Mouse (Mus musculus) embryonic facial prominence, embryonic 10.5 days (tissue): ENCODE data around the gene Parn. TPM values are rescaled to one million over a fixed set of nuclear protein-coding genes. Genes with fewer than 3 reads are reported as not detected.

Source experiments
- DNase-seq: peaks from one replicate; pipeline ENCODE4 v3.0.0-alpha.2; 2017; ENCODE audit warnings: low spot score
- H3K27ac ChIP-seq: fragments of 300-500 bp; sonication (generic); replicated peaks from 2 replicates; pipeline ENCODE4 v1.5.1; 2016; ENCODE audit warnings: mild to moderate bottlenecking
- H3K27me3 ChIP-seq: fragments of 300-500 bp; sonication (generic); replicated peaks from 2 replicates; pipeline ENCODE4 v1.6.1; 2016; ENCODE audit warnings: low read depth, mild to moderate bottlenecking; ENCODE audit not compliant: poor library complexity, severe bottlenecking
- H3K36me3 ChIP-seq: fragments of 300-500 bp; sonication (generic); replicated peaks from 2 replicates; pipeline ENCODE4 v1.6.1; 2016; ENCODE audit warnings: mild to moderate bottlenecking, moderate library complexity
- H3K4me1 ChIP-seq: fragments of 300-500 bp; sonication (generic); 2 replicates; pipeline ENCODE4 v1.6.1; 2016
- H3K4me3 ChIP-seq: fragments of 300-500 bp; sonication (generic); 2 replicates; pipeline ENCODE4 v1.5.1; 2016; ENCODE audit warnings: mild to moderate bottlenecking, moderate library complexity
- H3K9me3 ChIP-seq: fragments of 300-500 bp; sonication (generic); 2 replicates; pipeline ENCODE4 v1.6.1; 2016; ENCODE audit warnings: mild to moderate bottlenecking
- WGBS: fragments of 180-500 bp; shearing (Covaris S2); methylation state at CpG from one replicate; pipeline ENCODE4 v1.1.7; 2016; 5-methylcytosine and 5-hydroxymethylcytosine counted together
- polyA plus RNA-seq: library from polyadenylated mRNA; unstranded; fragments of >200 nt; fragmentation: Nextera tagmentation; extraction: Ambion mirVana; gene quantifications from 2 replicates; pipeline ENCODE4 v1.2.1, GENCODE M21; 2016

The Parn gene
- polyA plus RNA-seq, 1 experiment from 2014 or later = 45.3 TPM

DNA sequence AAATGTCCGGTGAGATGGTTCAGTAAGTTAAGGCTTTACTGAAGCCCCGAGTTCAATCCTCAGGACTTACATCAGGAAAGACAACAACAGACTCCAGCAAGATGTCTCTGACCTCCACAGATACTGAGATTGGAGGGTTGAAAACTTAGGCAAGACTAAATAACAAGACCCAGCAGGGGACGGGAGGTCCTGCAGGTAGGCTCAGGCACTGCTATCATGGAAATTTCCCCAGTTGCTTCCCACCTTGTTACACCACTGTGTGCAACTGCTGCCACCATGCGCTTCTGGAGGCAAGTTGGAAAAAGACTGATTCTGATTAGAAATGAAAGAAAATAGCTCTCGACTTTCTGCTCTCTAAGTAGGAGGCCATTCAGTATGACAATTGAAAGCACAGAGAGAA lies 55.4 kb downstream of the Parn start:
- no peaks in the 10 kb centered on the region for H3K4me1 ChIP-seq
- H3K4me3 ChIP-seq = no peak overlapping the region
- peaks cover 29% of the 10 kb centered on the region; the same call in 1 of the 2 replicates for H3K36me3 ChIP-seq
- no peaks in the 10 kb centered on the region for H3K27me3 ChIP-seq
- no peak overlapping the region for H3K27ac ChIP-seq
- 89% methylated on average over 5 of the region's 5 CpGs for WGBS
- no peak for DNase-seq
- no peaks in the 10 kb centered on the region for H3K9me3 ChIP-seq

DNA sequence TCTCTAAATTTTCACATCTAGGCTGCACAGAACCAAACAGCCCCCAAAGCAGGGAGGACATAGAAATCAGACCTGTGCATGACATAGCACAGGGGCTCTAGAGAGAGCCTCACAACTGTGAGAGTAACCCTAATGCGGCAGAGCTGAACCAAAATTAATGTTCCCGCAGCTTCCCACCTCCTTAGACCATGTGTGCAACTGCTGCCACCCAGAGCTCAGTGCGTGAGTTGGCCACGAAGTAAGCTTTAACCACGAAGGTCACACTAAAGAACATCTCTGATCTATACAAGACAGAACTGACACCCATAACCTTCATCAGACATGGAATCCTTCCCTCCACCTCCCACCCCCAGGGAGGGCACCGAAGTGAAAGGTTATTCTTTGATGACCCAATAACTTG lies 55.9 kb downstream of the Parn start:
- H3K36me3 ChIP-seq = peaks cover 25% of the 10 kb centered on the region; the same call in 1 of the 2 replicates
- H3K9me3 ChIP-seq = no peaks in the 10 kb centered on the region
- no peaks in the 10 kb centered on the region for H3K27me3 ChIP-seq
- H3K27ac ChIP-seq = no peak overlapping the region
- no peak overlapping the region for H3K4me3 ChIP-seq
- WGBS = 88% methylated on average over 6 of the region's 6 CpGs
- no peaks in the 10 kb centered on the region for H3K4me1 ChIP-seq
- no peak for DNase-seq

DNA sequence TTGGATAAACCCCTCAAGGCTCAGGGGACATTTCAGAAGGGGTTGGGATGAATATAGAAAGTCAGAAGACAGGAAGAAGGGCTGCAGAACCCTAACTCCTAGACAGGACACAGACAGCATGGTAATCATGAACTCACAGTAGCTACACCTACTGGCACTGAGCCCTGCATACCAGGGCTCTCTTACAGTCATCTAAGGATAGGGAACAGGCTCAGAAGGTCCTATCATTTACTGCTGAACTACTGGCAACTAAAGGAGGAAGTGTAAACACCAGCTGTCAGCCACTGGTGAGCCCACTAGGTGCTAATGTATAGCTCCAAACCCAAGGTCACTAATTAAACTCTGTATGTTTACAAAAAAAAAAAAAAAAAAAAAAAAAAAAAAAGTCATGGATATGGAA lies 56.6 kb downstream of the Parn start:
- Histone ChIP-seq H3K4me1 (no peaks in the 10 kb centered on the region), H3K27me3 (no peaks in the 10 kb centered on the region), H3K9me3 (no peaks in the 10 kb centered on the region), H3K27ac (no peak overlapping the region), H3K36me3 (peaks cover 23% of the 10 kb centered on the region), H3K4me3 (no peak overlapping the region)
- DNase-seq = no peak

DNA sequence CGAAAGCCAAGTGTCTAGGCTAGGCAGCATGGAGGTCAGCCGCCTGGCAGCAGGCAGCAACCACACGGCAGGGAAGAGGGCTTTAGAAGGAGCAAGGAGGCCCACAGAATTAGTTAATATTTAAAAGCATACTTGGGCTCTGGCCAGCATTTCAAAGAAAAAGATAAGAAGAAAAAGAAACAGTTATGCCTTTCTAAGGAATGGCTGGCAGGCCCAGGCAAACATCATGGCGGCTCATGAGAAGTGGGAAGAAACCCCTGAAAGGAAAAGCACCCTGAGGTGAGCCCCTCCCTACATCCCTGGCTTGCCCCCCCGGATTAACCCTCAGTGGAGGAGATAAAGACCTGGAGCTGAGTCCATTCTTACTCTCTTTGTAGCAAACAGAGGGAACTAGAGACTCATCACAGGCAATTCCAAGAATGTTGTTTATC lies 57.0 kb downstream of the Parn start:
- 84% methylated on average over 5 of the region's 5 CpGs for WGBS
- Histone ChIP-seq H3K9me3 (no peaks in the 10 kb centered on the region), H3K4me1 (no peaks in the 10 kb centered on the region), H3K36me3 (peaks cover 27% of the 10 kb centered on the region), H3K27me3 (no peaks in the 10 kb centered on the region), H3K4me3 (no peak overlapping the region), H3K27ac (no peak overlapping the region)
- no peak for DNase-seq

DNA sequence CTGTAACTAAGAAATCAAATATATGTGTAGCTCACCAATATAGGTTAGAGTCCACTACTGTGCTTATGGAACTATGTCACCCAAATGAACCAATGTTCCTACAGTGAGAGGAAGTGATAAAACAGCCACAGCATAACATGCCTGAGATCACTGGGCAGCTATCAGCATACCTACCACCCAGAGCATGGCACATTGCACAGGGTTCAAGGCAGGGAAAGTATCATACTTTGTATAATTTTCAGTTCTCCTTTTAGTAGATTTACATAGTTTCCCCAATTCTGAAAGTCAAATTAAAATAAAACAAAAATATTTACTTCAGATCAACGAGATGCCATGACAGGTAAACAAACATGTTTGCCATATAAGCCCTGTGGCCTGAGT lies 59.3 kb downstream of the Parn start:
- DNase-seq = no peak
- 86% methylated on average over 1 of the region's 1 CpGs for WGBS
- Histone ChIP-seq H3K27ac (no peak overlapping the region), H3K27me3 (no peaks in the 10 kb centered on the region), H3K4me1 (no peaks in the 10 kb centered on the region), H3K4me3 (no peak overlapping the region), H3K36me3 (peaks cover 35% of the 10 kb centered on the region), H3K9me3 (no peaks in the 10 kb centered on the region)

DNA sequence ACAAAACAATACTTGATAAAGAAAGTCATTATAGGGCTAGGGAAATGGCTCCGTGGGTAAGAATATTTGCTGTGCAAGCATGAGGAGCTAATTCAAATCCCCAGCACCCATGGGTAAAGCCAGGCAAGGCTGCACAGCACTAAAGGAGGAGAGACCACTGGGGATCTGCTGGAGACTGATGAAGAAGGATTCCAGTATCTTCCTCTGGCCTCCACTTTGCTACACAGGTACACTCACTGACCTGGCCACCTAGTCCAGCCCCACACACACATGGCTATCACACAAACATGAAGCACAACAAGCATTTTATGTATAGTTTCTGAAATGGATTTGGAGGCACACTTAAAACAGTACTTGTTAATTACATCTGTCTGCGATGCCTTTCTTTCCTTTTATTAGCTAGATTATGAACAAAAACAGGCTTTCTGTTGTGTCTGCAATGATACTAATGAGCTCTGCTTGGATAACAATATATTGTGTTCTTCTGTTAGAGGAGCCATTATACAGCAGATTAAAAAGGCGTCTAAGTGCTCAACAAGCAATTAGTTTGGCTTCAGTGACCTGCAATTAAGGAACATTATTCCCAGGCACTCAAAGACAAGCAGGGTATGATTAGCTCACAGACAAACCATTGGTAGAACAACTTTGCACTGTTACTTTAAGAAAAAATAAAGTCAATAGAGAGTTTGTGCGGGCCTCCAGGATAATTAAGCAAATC lies 59.8 kb downstream of the Parn start:
- DNase-seq = no peak
- Histone ChIP-seq H3K36me3 (peaks cover 35% of the 10 kb centered on the region), H3K4me1 (no peaks in the 10 kb centered on the region), H3K4me3 (no peak overlapping the region), H3K27me3 (no peaks in the 10 kb centered on the region), H3K9me3 (no peaks in the 10 kb centered on the region), H3K27ac (no peak overlapping the region)
- 70% methylated on average over 4 of the region's 4 CpGs for WGBS

DNA sequence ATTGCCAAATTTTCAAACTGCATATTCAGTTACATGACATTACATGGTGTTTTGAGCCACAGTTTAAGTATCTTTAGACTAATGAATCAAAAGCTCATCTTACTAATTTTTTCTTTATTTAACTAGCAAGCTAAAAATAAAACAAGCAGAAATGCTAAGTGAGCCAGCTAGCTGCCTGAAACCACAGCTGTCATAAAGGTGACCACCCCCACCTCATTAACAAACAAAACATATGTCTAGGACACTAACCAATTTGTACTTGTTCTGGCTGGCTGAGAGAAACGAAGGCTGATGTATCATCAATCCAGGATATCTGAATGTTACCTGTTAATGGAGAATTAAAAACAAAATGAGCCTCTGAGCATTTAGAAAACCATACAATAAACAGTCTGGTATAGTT lies 65.2 kb downstream of the Parn start:
- peaks cover 53% of the 10 kb centered on the region for H3K36me3 ChIP-seq
- no peak for DNase-seq
- 77% methylated on average over 1 of the region's 1 CpGs for WGBS

DNA sequence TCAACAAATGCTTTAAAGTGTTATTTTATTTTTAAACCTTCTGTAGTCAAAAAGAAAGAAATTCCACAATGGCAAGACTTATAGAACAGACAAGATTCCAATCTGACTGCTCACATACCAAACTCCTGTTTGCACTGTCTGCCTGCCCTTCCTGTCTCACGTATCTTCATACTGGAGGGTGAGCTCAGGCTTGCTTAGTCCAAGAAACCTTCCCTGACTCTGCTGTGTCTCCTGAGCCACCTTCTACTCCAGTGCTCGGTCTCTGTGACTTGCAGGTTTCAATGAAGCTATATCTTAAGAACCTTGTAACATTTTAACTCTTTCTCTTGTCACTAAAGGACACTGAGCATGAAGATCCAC lies 78.9 kb downstream of the Parn start:
- Histone ChIP-seq H3K27me3 (no peaks in the 10 kb centered on the region), H3K4me3 (no peak overlapping the region), H3K36me3 (peaks cover 33% of the 10 kb centered on the region), H3K9me3 (no peaks in the 10 kb centered on the region), H3K4me1 (no peaks in the 10 kb centered on the region), H3K27ac (no peak overlapping the region)
- DNase-seq = no peak
- WGBS = 85% methylated on average over 2 of the region's 2 CpGs

More for the DNA sequence above, 65.2 kb downstream of the Parn start:
- Histone ChIP-seq H3K4me3 (no peak overlapping the region), H3K4me1 (no peaks in the 10 kb centered on the region), H3K27me3 (no peaks in the 10 kb centered on the region), H3K27ac (no peak overlapping the region), H3K9me3 (0 out of 2 replicates have a peak, but pooled peaks cover under 1% of the 10 kb centered on the region)

DNA sequence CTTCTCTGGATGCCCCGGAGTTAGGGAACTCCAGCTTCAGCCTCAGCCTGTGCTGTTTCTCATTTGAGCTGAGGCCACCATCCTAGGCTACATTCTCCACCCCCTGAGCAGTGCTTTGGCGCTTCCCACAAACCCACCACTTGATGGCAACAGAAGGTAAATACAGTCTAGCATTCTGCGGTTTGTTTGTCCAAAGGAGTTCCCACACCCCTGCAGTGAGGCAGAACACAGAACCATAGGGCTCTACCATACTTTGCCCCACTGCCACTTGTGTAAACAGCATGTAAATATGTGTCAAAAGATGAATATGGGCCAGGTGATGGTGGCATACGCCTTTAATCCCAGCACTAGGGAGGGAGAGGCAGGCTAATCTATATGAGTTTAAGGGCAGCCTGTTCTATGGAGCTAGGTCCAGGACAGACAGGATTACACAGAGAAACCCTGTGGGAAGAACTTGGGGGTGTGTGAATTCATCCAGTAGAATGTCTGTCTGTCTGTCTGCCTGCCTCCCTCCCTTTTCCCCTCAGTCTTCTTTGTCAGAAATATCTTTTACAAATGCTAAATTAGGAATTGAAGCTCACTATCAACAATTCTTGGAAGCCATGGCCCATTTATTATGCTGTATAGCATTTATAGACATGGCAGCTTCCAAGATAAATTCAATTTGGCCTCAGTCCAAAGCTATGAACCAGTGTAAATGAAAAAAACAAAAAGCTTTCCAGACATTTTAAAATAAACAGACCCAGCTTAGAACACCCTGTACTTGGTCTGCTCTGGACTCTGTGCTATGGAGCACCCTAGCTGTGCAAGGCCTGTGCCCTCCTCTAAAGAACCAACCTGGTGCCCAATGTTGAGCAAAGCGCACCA lies 79.6 kb downstream of the Parn start:
- DNase-seq = no peak
- Histone ChIP-seq H3K4me3 (no peak overlapping the region), H3K9me3 (no peaks in the 10 kb centered on the region), H3K36me3 (peaks cover 32% of the 10 kb centered on the region), H3K27ac (no peak overlapping the region), H3K27me3 (no peaks in the 10 kb centered on the region), H3K4me1 (no peaks in the 10 kb centered on the region)
- 82% methylated on average over 5 of the region's 5 CpGs for WGBS

DNA sequence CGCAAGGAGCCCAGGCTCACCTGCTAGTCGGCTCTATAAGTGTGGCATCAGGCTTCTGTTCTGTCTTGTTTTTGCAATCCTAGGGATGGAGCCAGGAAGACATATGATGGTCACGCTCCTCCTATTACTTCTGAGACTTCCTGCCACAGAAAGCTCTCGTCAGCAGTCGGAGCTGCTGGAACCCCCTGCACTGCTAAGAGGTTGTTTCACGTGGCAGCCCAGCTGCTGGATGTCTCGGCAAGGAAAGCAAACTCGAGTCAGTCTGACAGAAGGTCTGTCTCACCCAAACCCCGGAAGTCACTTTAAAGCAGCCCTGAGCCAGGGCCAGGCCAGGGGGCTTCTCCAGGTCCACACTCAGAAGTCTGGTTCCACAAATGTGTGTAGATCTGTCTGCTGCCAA lies 82.7 kb downstream of the Parn start:
- no peaks in the 10 kb centered on the region for H3K27me3 ChIP-seq
- DNase-seq = no peak
- no peak overlapping the region for H3K27ac ChIP-seq
- H3K36me3 ChIP-seq = peaks cover 13% of the 10 kb centered on the region; the same call in 1 of the 2 replicates
- H3K9me3 ChIP-seq = no peaks in the 10 kb centered on the region
- 88% methylated on average over 9 of the region's 9 CpGs for WGBS
- H3K4me1 ChIP-seq = no peaks in the 10 kb centered on the region
- no peak overlapping the region for H3K4me3 ChIP-seq

DNA sequence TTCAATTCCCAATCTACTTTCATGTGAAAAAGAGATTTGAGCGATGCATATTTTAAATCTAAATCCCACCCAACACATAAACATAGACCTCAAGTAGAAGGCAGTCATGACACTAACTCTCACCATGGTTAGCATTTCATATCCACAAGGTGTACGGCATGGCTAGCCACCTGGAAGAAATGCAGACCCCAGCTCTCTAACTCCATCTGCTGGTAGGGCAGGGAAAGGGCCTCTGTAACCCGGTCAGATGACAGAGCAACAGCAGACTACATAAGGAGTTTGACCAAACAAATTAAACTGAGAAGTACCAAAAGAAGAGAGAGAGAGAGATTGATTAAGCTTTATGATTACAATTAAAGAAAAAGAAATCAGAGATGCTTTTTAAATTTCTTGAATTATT lies 87.2 kb downstream of the Parn start:
- WGBS = 93% methylated on average over 3 of the region's 3 CpGs

DNA sequence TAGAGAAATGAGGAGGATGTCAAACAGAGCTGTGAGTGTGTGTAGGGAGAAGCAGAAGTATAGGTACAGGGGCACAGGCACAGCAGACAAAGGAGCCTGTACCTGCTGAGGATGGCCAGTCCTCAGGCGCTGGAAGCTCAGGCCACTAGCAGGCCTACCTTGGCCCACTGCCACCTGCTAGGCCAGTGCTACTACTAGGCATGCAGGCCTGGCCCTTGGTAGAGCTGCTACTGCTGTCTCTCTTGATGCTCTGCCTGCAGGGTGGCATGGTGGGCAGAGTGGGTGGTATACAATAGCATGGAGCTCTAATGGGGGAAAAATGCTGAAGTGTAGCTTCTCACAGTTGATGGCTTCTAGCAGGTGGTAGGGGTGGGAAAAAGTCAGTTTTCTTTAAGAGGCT lies 88.0 kb downstream of the Parn start:
- peaks cover 10% of the 10 kb centered on the region for H3K4me1 ChIP-seq
- H3K36me3 ChIP-seq = peaks cover 8% of the 10 kb centered on the region; the same call in 1 of the 2 replicates
- WGBS = 91% methylated on average over 1 of the region's 1 CpGs
- no peak for DNase-seq
- no peak overlapping the region; the same call in 1 of the 2 replicates for H3K27ac ChIP-seq
- no peak overlapping the region for H3K4me3 ChIP-seq
- no peaks in the 10 kb centered on the region for H3K27me3 ChIP-seq
- H3K9me3 ChIP-seq = no peaks in the 10 kb centered on the region

More for the DNA sequence above, 87.2 kb downstream of the Parn start:
- H3K4me1 ChIP-seq = peaks cover 10% of the 10 kb centered on the region
- peaks cover 13% of the 10 kb centered on the region; the same call in 1 of the 2 replicates for H3K36me3 ChIP-seq
- no peak for DNase-seq
- H3K4me3 ChIP-seq = no peak overlapping the region
- H3K9me3 ChIP-seq = no peaks in the 10 kb centered on the region
- no peak overlapping the region for H3K27ac ChIP-seq
- no peaks in the 10 kb centered on the region for H3K27me3 ChIP-seq

DNA sequence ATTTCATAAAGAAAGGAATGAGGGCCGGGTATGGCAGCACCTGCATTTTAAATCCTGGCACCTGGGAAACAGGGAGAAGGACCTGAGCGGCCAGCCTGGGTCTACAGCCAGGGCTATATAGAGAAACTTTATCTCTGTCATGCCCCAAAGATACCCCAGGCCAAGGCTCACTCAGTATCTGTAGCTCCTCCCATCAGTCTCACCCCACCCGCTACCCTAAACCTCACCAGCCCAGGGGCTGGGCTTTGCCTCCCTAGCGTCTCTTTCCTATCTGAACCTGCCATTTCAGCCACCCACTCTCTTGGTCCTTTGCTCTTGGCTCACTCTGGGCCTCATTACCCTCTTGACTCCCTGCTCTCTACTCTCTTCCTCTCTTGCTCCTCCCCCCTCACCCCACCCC lies 92.7 kb downstream of the Parn start:
- Histone ChIP-seq H3K36me3 (no peaks in the 10 kb centered on the region), H3K9me3 (no peaks in the 10 kb centered on the region), H3K4me1 (peaks cover 10% of the 10 kb centered on the region), H3K27me3 (no peaks in the 10 kb centered on the region), H3K27ac (no peak overlapping the region), H3K4me3 (no peak overlapping the region)
- DNase-seq = peak; percentile 3
- 85% methylated on average over 4 of the region's 4 CpGs for WGBS
